9 mouse cellular contexts compared by ENCODE assay signal in genomic region chr17:6780521-6781115, GRCm38 (mm10). TPM values are rescaled to one million over a fixed set of nuclear protein-coding genes. Genes with fewer than 3 reads are reported as not detected.
DNase-seq lines count a peak whose midpoint lies in the region; ATAC-seq and TF ChIP-seq lines count a peak whose summit lies in the region.
"Had no signal": no experiment of that assay in that cellular context is flagged by ENCODE, and none has a peak within 500 bp of the region (broad histone marks: within the 10 kb centered on the region; RNA-seq: fewer than 3 reads in every experiment).

No protein-coding gene starts in this region.

- H3K4me1 ChIP-seq in heart, postnatal 0 days (ENCODE audit: control insufficient read depth, insufficient read depth) = peaks cover 37% of the 10 kb centered on the region
- no peaks in the 10 kb centered on the region for H3K4me1 ChIP-seq in forebrain, postnatal 0 days (ENCODE audit: insufficient read depth)
- peaks cover 38% of the 10 kb centered on the region for H3K4me1 ChIP-seq in liver, embryonic 16.5 days (ENCODE audit: control insufficient read depth, low read depth, low read length)

- no peak for TF ChIP-seq CTCF in heart, postnatal 0 days (IDR thresholded peaks at IDR 0.05; ENCODE audit: low read depth)
- TF ChIP-seq CTCF in forebrain, postnatal 0 days (IDR thresholded peaks at IDR 0.05; ENCODE audit: low read depth) = no peak

- H3K9ac ChIP-seq in heart, postnatal 0 days (replicated peaks; ENCODE audit: low read depth, low read length) = peak overlapping the region; percentile 93; the same call in 1 of the 2 replicates
- H3K9ac ChIP-seq in forebrain, postnatal 0 days = no peak overlapping the region
- H3K9ac ChIP-seq in liver, embryonic 16.5 days (ENCODE audit: low read depth, low read length) = no peak overlapping the region

- H3K27ac ChIP-seq in heart, postnatal 0 days (ENCODE audit: low read depth) = no peak overlapping the region
- H3K27ac ChIP-seq in forebrain, postnatal 0 days (ENCODE audit: low read depth, low read length) = no peak overlapping the region
- no peak overlapping the region for H3K27ac ChIP-seq in liver, embryonic 16.5 days (ENCODE audit: low read length)

- TF ChIP-seq EP300 in heart, postnatal 0 days (IDR thresholded peaks at IDR 0.05; ENCODE audit: low read depth) = no peak

- peak overlapping the region; percentile 87 for H3K4me3 ChIP-seq in heart, postnatal 0 days (ENCODE audit: low read depth, low read length)
- peak overlapping the region; percentile 80; the same call in 1 of the 2 replicates for H3K4me3 ChIP-seq in forebrain, postnatal 0 days (ENCODE audit: low read depth, low read length)
- H3K4me3 ChIP-seq in liver, embryonic 16.5 days (ENCODE audit: low read depth, low read length) = peak overlapping the region; percentile 89

- no peak for ATAC-seq in heart, postnatal 0 days (ENCODE audit: insufficient read depth, low read depth)
- ATAC-seq in forebrain, postnatal 0 days = no peak
- ATAC-seq in liver, embryonic 16.5 days (ENCODE audit: low read depth) = no peak
- ATAC-seq: Patski had no signal

- no peaks in the 10 kb centered on the region for H3K36me3 ChIP-seq in heart, postnatal 0 days (replicated peaks; ENCODE audit: control insufficient read depth, insufficient read depth, low read length)
- H3K36me3 ChIP-seq in forebrain, postnatal 0 days (ENCODE audit: insufficient read depth) = no peaks in the 10 kb centered on the region
- H3K36me3 ChIP-seq in liver, embryonic 16.5 days (ENCODE audit: control insufficient read depth, insufficient read depth) = no peaks in the 10 kb centered on the region

- H3K9me3 ChIP-seq in heart, postnatal 0 days (replicated peaks; ENCODE audit: control insufficient read depth, low read length) = no peaks in the 10 kb centered on the region
- H3K9me3 ChIP-seq in forebrain, postnatal 0 days (ENCODE audit: low read length) = no peaks in the 10 kb centered on the region
- H3K9me3 ChIP-seq in liver, embryonic 16.5 days (replicated peaks; ENCODE audit: control insufficient read depth, low read length) = no peaks in the 10 kb centered on the region

- 40% methylated on average over 4 of the region's 4 CpGs for WGBS in heart, postnatal 0 days
- WGBS in forebrain, postnatal 0 days = 64% methylated on average over 4 of the region's 4 CpGs
- WGBS in liver, embryonic 16.5 days (ENCODE audit: insufficient replicate concordance) = 59% methylated on average over 4 of the region's 4 CpGs

- no peak for DNase-seq in heart, postnatal 0 days (ENCODE audit: low spot score)
- DNase-seq in heart, adult 9 months (ENCODE audit: low spot score in 2 of 2) = no peak
- DNase-seq in CD4-positive helper T cell, adult 2 months (ENCODE audit: low read depth, low spot score) = peak; percentile 67
- DNase-seq in forebrain, postnatal 0 days = no peak
- DNase-seq in cerebellum, adult 18-20 months = no peak
- no peak for DNase-seq in right cerebral cortex, postnatal 25 days
- no peak for DNase-seq in ovary, postnatal 14 days (ENCODE audit: low spot score)

- H3K27me3 ChIP-seq in heart, postnatal 0 days (ENCODE audit: control insufficient read depth, insufficient read depth, low read length) = no peaks in the 10 kb centered on the region
- H3K27me3 ChIP-seq in forebrain, postnatal 0 days (ENCODE audit: insufficient read depth, low read length) = no peaks in the 10 kb centered on the region
- H3K27me3 ChIP-seq in liver, embryonic 16.5 days (ENCODE audit: control insufficient read depth, insufficient read depth, low read depth, low read length) = no peaks in the 10 kb centered on the region
- H3K27me3 ChIP-seq: Patski had no signal

- peak overlapping the region; percentile 90 for H3K4me2 ChIP-seq in heart, postnatal 0 days (ENCODE audit: low read depth, low read length)
- peak overlapping the region; percentile 94 for H3K4me2 ChIP-seq in forebrain, postnatal 0 days (ENCODE audit: low read depth)
- peak overlapping the region; percentile 99 for H3K4me2 ChIP-seq in liver, embryonic 16.5 days (ENCODE audit: low read depth, low read length)

RNA-seq across cellular contexts. Expression of gene Ezr, which starts 2.0 kb away (rescaled TPM):
- total RNA-seq in heart, postnatal 0 days (2014; rRNA removed; ENCODE audit: low replicate concordance) = 91.3 and 103 TPM in 2 replicates
- polyA plus RNA-seq in heart, postnatal 0 days (2015; fragmentation: Nextera tagmentation; extraction: Ambion mirVana) = 126 and 141 TPM in 2 replicates
- 37.8 and 45.4 TPM in 2 replicates for total RNA-seq in forebrain, postnatal 0 days (2014; rRNA removed)
- 51.6 and 60.2 TPM in 2 replicates for polyA plus RNA-seq in forebrain, postnatal 0 days (2015; fragmentation: Nextera tagmentation; extraction: Ambion mirVana)
- 43.3 and 44.1 TPM in 2 replicates for polyA plus RNA-seq in liver, embryonic 16.5 days (2015; fragmentation: Nextera tagmentation; extraction: Ambion mirVana)
